Mouse (Mus musculus): ENCODE results near the gene Gal3st2c. TPM values are rescaled to one million over a fixed set of nuclear protein-coding genes. Genes with fewer than 3 reads are reported as not detected.

The Gal3st2c gene
- polyA plus RNA-seq, 2 experiments: not detected

GRCm38 (mm10) chr1:94034984-94035743, 44.9 kb downstream of the Gal3st2c start:
- H3K27ac ChIP-seq (replicated peaks; ENCODE audit: low read depth, low read length): peak overlapping the region; percentile 82
- peak overlapping the region; percentile 36 for H3K4me3 ChIP-seq (replicated peaks; ENCODE audit: low read length)
- peak; percentile 18; the same call in 1 of the 2 replicates for TF ChIP-seq POLR2A (IDR thresholded peaks at IDR 0.05; ENCODE audit: borderline replicate concordance, extremely low read depth, insufficient read depth, insufficient read length)
- H3K4me1 ChIP-seq (ENCODE audit: control insufficient read depth, insufficient read depth, low read length): no peaks in the 10 kb centered on the region
- H3K36me3 ChIP-seq (ENCODE audit: control insufficient read depth, insufficient read depth, low read length): no peaks in the 10 kb centered on the region
- H3K9ac ChIP-seq (ENCODE audit: low read depth, low read length, severe bottlenecking): peak overlapping the region; percentile 52
- no peaks in the 10 kb centered on the region for H3K27me3 ChIP-seq (ENCODE audit: control insufficient read depth, insufficient read depth, low read length)
- 2% methylated on average over 24 of the region's 25 CpGs for WGBS
- ATAC-seq (ENCODE audit: low FRiP score, low read depth) (peak; percentile 89), DNase-seq (ENCODE audit: low spot score) (peak; percentile 78)
- H3K4me2 ChIP-seq (replicated peaks; ENCODE audit: low read depth, low read length, severe bottlenecking): peak overlapping the region; percentile 71
- no peaks in the 10 kb centered on the region for H3K9me3 ChIP-seq (ENCODE audit: control insufficient read depth, low read length)

- H3K27me3 ChIP-seq (ENCODE audit: control insufficient read depth, insufficient read depth, low read length): no peaks in the 10 kb centered on the region
- H3K27ac ChIP-seq (replicated peaks; ENCODE audit: low read depth, low read length): no peak overlapping the region
- no peaks in the 10 kb centered on the region for H3K36me3 ChIP-seq (ENCODE audit: control insufficient read depth, insufficient read depth, low read length)
- 89% methylated on average over 2 of the region's 2 CpGs for WGBS
- no peak for TF ChIP-seq POLR2A (IDR thresholded peaks at IDR 0.05; ENCODE audit: borderline replicate concordance, extremely low read depth, insufficient read depth, insufficient read length)
- H3K9ac ChIP-seq (ENCODE audit: low read depth, low read length, severe bottlenecking): no peak overlapping the region
- H3K4me3 ChIP-seq (replicated peaks; ENCODE audit: low read length): no peak overlapping the region
- no peak for DNase-seq (ENCODE audit: low spot score)
- ATAC-seq (ENCODE audit: low FRiP score, low read depth): no peak
- no peak overlapping the region for H3K4me2 ChIP-seq (replicated peaks; ENCODE audit: low read depth, low read length, severe bottlenecking)
- no peaks in the 10 kb centered on the region for H3K4me1 ChIP-seq (ENCODE audit: control insufficient read depth, insufficient read depth, low read length)
- H3K9me3 ChIP-seq (ENCODE audit: control insufficient read depth, low read length): no peaks in the 10 kb centered on the region
Observed at GRCm38 (mm10) chr1:94040391-94040790, 50.1 kb downstream of the Gal3st2c start.

- Histone ChIP-seq H3K9ac (ENCODE audit: low read depth, low read length, severe bottlenecking) (no peak overlapping the region), H3K36me3 (ENCODE audit: control insufficient read depth, insufficient read depth, low read length) (no peaks in the 10 kb centered on the region), H3K4me1 (ENCODE audit: control insufficient read depth, insufficient read depth, low read length) (no peaks in the 10 kb centered on the region), H3K27me3 (ENCODE audit: control insufficient read depth, insufficient read depth, low read length) (no peaks in the 10 kb centered on the region), H3K9me3 (ENCODE audit: control insufficient read depth, low read length) (no peaks in the 10 kb centered on the region), H3K27ac (replicated peaks; ENCODE audit: low read depth, low read length) (no peak overlapping the region), H3K4me2 (replicated peaks; ENCODE audit: low read depth, low read length, severe bottlenecking) (no peak overlapping the region), H3K4me3 (replicated peaks; ENCODE audit: low read length) (no peak overlapping the region)
- WGBS: 57% methylated on average over 3 of the region's 3 CpGs
- ATAC-seq (ENCODE audit: low FRiP score, low read depth): no peak
- TF ChIP-seq POLR2A (IDR thresholded peaks at IDR 0.05; ENCODE audit: borderline replicate concordance, extremely low read depth, insufficient read depth, insufficient read length): no peak
- no peak for DNase-seq (ENCODE audit: low spot score)
Observed at GRCm38 (mm10) chr1:94045559-94045958, 55.2 kb downstream of the Gal3st2c start.

GRCm38 (mm10) chr1:94046544-94046943, 56.2 kb downstream of the Gal3st2c start:
- no peak overlapping the region for H3K9ac ChIP-seq (ENCODE audit: low read depth, low read length, severe bottlenecking)
- no peaks in the 10 kb centered on the region for H3K9me3 ChIP-seq (ENCODE audit: control insufficient read depth, low read length)
- ATAC-seq (ENCODE audit: low FRiP score, low read depth): no peak
- DNase-seq (ENCODE audit: low spot score): no peak
- H3K27ac ChIP-seq (replicated peaks; ENCODE audit: low read depth, low read length): no peak overlapping the region
- H3K4me1 ChIP-seq (ENCODE audit: control insufficient read depth, insufficient read depth, low read length): no peaks in the 10 kb centered on the region
- no peak overlapping the region for H3K4me3 ChIP-seq (replicated peaks; ENCODE audit: low read length)
- TF ChIP-seq POLR2A (IDR thresholded peaks at IDR 0.05; ENCODE audit: borderline replicate concordance, extremely low read depth, insufficient read depth, insufficient read length): no peak
- H3K36me3 ChIP-seq (ENCODE audit: control insufficient read depth, insufficient read depth, low read length): no peaks in the 10 kb centered on the region
- 82% methylated on average over 4 of the region's 4 CpGs for WGBS
- no peaks in the 10 kb centered on the region for H3K27me3 ChIP-seq (ENCODE audit: control insufficient read depth, insufficient read depth, low read length)
- no peak overlapping the region for H3K4me2 ChIP-seq (replicated peaks; ENCODE audit: low read depth, low read length, severe bottlenecking)

GRCm38 (mm10) chr1:94051104-94051503, 60.8 kb downstream of the Gal3st2c start:
- Histone ChIP-seq H3K36me3 (ENCODE audit: control insufficient read depth, insufficient read depth, low read length) (no peaks in the 10 kb centered on the region), H3K4me2 (replicated peaks; ENCODE audit: low read depth, low read length, severe bottlenecking) (no peak overlapping the region), H3K27me3 (ENCODE audit: control insufficient read depth, insufficient read depth, low read length) (no peaks in the 10 kb centered on the region), H3K4me1 (ENCODE audit: control insufficient read depth, insufficient read depth, low read length) (peaks cover 10% of the 10 kb centered on the region; the same call in 1 of the 2 replicates), H3K9ac (ENCODE audit: low read depth, low read length, severe bottlenecking) (no peak overlapping the region), H3K27ac (replicated peaks; ENCODE audit: low read depth, low read length) (no peak overlapping the region), H3K9me3 (ENCODE audit: control insufficient read depth, low read length) (no peaks in the 10 kb centered on the region), H3K4me3 (replicated peaks; ENCODE audit: low read length) (no peak overlapping the region)
- no peak for DNase-seq (ENCODE audit: low spot score)
- no peak for ATAC-seq (ENCODE audit: low FRiP score, low read depth)
- 85% methylated on average over 5 of the region's 5 CpGs for WGBS
- TF ChIP-seq POLR2A (IDR thresholded peaks at IDR 0.05; ENCODE audit: borderline replicate concordance, extremely low read depth, insufficient read depth, insufficient read length): no peak
